Mouse (Mus musculus) CH12.LX (cell line): Measurements from ENCODE around the gene Lrtm1.

ENCODE experiments used
- BHLHE40 ChIP-seq: IDR thresholded peaks from 2 replicates; pipeline ENCODE4 v1.6.1; 2011; ENCODE audit warnings: mild to moderate bottlenecking, low read depth, low read length, improper control_type of control experiment
- CTCF ChIP-seq, 2 experiments: IDR thresholded peaks in 1 of 2; conservative IDR thresholded peaks in 1 of 2; 2 replicates each; pipeline ENCODE4 v1.5.1; 2011 to 2012; ENCODE audit warnings: low read depth in 2 of 2, low read length in 2 of 2, improper control_type of control experiment in 1 of 2, inconsistent platforms in 1 of 2, mild to moderate bottlenecking in 1 of 2, moderate library complexity in 1 of 2
- JUN ChIP-seq: IDR thresholded peaks from 2 replicates; pipeline ENCODE4 v1.6.1; 2011; ENCODE audit warnings: low read depth, mild to moderate bottlenecking, low read length, improper control_type of control experiment, moderate library complexity; ENCODE audit not compliant: insufficient read depth
- KAT2A ChIP-seq: IDR thresholded peaks from 2 replicates; pipeline ENCODE4 v1.6.1; 2012; ENCODE audit warnings: low read length, improper control_type of control experiment, inconsistent platforms; ENCODE audit not compliant: insufficient replicate concordance
- POLR2A ChIP-seq: IDR thresholded peaks from 2 replicates; pipeline ENCODE4 v1.6.1; 2011; ENCODE audit warnings: low read depth, mild to moderate bottlenecking, improper control_type of control experiment, low read length
- TCF12 ChIP-seq: IDR thresholded peaks from 2 replicates; pipeline ENCODE4 v1.6.1; 2014; ENCODE audit warnings: low read depth, mild to moderate bottlenecking, inconsistent platforms, low read length, improper control_type of control experiment
- ZC3H11A ChIP-seq: IDR thresholded peaks from 2 replicates; pipeline ENCODE4 v1.6.1; 2012; ENCODE audit warnings: low read depth, mild to moderate bottlenecking, inconsistent platforms, low read length, improper control_type of control experiment
- ZKSCAN1 ChIP-seq: IDR thresholded peaks from 2 replicates; pipeline ENCODE4 v1.6.1; 2012; ENCODE audit warnings: low read depth, inconsistent platforms, low read length, improper control_type of control experiment, borderline replicate concordance

DNA sequence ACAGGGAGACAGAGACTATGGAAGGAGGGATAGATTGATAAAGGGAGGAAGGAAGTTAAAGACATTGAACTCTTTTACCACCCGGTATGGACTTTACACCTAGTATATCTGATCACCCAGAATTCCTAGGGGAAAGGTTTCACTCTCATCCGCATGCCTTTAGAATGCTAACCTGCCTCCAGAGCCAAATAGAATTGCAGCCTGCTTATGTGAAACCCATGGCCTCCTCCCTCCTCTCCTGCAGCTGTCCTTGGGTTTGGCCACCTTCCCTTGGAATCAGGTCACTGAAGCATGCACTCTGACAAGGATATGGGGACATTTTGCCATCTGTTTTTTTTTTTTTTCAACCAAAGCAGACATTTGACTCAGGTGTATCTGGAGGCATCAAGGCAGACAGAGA is 3.3 kb upstream of the Lrtm1 start:
- TF ChIP-seq POLR2A, result no peak
- TF ChIP-seq BHLHE40, result no peak
- TF ChIP-seq JUN, result no peak
- no peak for TF ChIP-seq CTCF (conservative IDR thresholded peaks at IDR 0.05 in 1 of 2, IDR thresholded peaks at IDR 0.05 in 1 of 2; ENCODE audit: low read depth in 2 of 2, low read length in 2 of 2)
- TF ChIP-seq ZC3H11A, result no peak
- no peak for TF ChIP-seq TCF12
- TF ChIP-seq ZKSCAN1, result no peak
- TF ChIP-seq KAT2A, result no peak
